Mouse (Mus musculus): ENCODE results near the gene Olfm1.

DNA sequence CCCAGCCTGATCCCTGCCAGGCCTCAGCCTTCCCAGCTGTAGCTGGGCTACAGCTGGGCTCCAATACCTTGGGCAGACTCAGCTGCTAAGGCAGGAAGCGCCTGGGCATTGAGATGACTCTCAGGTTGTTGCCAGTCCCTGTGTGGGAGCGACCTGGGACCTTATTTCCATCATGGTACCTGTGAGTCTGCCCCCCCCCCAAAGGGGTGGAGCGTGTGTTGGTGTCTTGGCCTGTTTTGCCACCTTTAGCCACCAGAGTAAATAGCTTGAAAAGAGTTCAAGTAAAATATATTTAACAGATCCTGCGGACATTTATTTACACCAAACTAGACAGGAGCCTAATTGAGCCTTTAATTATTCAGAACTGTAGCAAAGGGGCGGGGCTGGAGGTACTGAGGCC lies 16.4 kb downstream of the Olfm1 start:
- no peak for TF ChIP-seq CTCF (IDR thresholded peaks at IDR 0.05; ENCODE audit: low read depth)
- no peak for TF ChIP-seq EP300 (optimal IDR thresholded peaks at IDR 0.05)

Data from stomach, postnatal 0 days (tissue).